Mouse (Mus musculus): ENCODE data around the gene Gnl1.
"Not testable (repeated sequence)": the region's sequence is repeated elsewhere in the genome, so short reads cannot be mapped to it uniquely, and the experiment has no call there.

The Gnl1 gene

DNA sequence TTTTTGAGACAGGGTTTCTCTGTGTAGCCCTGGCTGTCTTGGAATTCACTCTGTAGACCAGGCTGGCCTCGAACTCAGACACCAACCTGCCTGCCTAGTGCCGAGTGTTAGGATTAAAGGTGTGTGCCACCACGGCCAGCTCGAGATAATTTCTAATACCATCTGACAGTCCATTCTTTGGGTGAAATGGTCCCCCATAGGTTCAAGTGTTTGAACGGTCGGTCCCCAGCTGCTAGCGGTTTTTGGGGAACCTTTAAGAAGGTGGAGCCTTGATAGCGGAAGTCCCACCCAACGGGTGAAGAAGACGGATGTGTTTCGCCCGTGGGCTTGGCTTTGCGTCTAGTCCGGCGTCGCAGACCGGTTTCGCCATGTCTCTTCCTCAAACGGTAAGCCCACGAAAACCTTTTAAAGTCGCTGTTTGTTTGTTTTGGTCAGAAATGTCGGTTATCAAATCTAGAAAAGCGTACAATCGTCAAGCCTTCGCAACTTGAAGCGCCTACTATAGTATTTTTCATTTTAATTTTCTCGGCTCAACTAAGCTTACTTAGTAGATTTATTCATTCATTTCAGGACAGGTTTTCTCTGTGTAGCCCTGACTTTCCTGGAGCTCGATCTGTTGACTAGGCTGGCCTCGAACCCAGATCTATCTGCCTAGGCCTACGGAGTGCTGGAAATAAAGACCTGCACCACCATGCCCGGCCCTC is 14.7 kb downstream of the Gnl1 start:
- peak; percentile 90 to 91 for DNase-seq (ENCODE audit: low spot score in 2 of 2)

DNA sequence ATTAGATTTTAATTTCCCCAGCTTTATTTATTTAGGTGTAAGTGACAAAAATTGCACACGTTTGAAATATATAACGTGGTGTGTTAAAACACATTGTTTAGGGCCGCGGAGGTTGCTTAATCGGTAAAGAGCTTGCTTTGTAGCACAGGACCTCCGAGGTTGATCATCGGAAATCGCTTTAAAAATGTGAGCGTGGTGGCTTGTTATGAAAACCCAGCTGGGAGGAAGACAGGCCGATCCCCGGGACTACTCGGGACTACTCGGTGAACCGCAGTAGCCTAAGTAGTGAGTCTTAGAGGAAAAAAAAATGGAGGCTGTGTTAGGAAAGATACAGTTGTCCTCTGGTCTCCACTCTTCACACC is 15.2 kb downstream of the Gnl1 start:
- no peak for DNase-seq (ENCODE audit: low spot score in 2 of 2)

DNA sequence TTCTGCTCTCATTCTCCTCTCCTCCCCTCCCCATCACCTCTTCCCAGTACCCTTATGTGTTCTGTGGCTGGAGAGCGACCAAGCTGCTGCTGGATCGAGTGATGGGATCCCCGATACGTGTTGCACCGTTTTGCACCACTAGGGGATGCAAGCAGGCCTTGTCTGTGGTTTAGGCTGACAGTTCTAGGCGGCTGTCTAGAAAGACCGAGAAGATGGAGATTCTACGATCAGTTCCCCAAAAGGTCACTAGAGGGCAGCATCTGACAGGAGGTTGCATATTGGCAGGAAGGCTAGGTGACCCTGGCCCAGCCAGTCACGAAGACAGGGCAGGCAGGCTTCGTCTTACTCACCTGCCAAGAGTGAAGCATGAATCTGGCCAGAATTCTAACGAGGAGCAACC is 17.3 kb downstream of the Gnl1 start:
- peak; percentile 93 to 95 for DNase-seq (ENCODE audit: low spot score in 2 of 2)

DNA sequence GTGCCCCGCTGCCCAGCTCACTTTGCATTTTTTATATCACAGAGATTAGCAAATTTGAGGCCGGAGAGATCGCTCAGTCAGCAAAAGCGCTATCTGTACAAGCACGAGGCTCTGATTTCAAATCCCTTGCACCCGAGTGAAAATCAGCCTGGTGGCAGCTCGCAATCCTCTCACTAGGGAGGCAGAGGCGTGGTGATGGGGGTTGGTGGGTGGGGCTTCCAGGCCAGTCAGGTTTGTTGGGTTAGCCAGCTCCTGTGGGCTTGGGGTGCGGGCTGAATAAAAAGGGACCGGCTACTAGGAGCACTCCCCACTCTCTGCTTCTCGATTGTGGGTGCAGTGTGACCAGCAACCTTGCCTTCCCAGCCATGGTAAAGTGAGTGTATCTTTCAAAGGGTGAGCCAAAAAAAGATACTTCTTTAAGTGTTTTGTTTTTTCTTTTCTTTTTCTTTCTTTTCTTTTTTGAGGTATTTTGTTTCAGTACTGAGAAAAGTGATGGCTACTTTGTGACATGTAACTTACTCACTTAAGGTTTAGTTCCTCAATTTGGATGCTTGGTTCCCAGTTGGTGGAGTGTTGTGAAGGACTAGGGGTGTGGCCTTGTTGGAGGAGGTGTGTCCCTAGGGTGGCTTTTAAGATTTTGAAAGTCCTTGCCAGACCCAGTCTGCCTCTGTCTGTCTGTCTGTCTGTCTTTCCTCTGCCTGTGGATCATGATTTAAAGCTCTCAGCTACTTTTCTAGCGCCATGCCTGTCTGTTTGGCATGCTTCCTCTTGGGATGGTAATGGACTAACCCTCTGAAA is 18.3 kb downstream of the Gnl1 start:
- no peak for DNase-seq (ENCODE audit: low spot score in 2 of 2)

DNA sequence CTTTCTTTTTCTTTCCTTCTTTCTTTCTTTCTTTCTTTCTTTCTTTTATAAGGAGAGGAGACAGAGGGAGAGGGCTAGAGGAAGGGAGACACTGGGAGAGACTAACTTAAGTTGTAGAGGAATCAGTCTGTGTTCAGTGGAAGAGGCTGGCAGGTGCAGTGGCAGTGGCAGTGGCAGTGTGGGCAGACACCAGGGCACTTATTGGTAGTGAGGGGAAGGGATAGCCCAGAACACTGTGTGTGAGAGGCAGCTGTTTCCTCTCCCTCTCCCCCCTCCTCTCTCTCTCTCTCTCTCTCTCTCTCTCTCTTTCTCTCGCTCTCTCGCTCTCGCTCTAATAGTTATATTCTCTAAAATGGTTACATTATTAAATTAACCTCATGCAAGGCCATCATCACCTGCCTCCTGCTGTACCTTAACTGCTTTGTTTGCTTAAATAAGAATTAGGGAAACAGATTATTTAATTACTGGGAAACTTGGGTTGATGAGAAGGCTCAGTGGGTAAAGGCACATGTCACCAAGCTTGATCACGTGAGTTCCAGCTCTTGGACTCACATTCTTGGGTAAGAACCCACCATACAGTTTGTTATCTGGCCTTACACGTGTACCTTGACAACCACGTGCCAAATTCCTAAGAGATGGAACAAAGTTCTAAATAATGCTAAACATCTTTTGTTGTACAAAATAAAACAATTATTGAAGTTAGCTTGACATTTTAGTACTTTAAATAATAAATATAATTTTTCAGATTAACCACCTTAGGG is 19.1 kb downstream of the Gnl1 start:
- no peak for DNase-seq (ENCODE audit: low spot score in 2 of 2)

DNA sequence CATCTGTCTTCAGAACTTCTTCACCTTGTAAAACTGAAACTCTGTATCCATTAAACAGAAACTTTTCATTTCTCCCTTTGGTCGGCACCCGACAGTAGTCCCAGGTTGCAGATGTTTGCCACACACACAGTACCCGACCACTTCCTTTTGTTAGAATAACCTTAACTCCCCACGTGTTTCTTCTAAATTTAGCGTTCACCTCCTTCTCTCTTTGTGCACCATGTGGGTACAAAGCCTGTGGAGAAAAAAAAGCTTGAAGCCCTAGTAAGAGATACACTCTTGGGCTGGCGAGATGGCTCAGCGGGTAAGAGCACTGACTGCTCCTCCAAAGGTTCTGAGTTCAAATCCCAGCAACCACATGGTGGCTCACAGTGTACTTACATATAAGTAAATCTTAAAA is 19.7 kb downstream of the Gnl1 start:
- DNase-seq (ENCODE audit: low spot score in 2 of 2): no peak

DNA sequence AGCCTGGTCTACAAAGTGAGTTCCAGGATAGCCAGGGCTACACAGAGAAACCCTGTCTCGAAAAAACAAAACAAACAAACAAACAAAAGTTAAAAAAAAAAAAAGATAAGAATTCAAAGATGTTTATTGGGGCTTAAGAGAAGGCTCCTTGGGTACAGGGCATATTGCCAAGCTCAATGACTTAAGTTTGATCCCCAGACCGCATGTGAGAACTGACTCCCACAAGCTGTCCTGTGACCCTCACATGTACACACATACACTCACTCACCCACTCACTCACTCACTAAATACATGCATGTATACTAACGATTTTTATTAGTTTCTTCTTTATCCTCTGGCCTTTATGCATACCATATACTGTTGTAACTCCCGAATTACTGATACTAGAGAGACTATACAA is 20.7 kb downstream of the Gnl1 start:
- no peak for DNase-seq (ENCODE audit: low spot score in 2 of 2)

DNA sequence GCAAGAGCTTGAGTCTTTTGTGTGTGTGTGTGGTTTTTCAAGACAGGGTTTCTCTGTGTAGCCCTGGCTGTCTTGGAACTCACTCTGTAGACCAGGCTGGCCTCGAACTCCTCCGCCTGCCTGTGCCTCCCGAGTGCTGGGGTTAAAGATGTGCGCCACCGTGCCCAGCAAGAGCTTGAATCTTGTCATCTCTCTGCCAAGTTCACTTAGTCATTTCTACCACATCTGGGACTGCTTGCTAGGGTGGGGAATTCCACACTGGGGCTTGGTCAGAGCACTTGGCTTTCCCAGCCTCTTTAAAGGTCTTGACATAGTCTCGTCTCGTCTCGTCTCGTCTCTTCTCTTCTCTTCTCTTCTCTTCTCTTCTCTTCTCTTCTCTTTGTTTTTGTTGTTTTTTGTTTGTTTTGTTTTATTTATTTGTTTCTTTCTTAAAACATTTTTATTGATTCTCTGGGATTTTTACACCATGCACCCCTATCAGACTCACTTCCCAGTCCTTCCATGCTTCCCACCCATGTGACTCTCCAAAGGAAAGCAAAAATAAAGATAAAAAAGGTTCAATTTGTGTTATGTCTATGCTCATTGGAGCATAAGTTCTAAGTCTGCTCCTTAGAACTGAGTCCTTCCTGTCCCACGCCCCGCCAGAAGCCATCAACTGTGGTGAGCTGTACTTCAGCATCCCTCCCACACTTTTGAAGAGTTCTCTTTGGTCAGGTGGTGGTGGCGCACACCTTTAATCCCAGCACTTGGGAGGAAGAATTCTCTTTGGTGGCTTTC is 21.7 kb downstream of the Gnl1 start:
- no peak for DNase-seq (ENCODE audit: low spot score in 2 of 2)

DNA sequence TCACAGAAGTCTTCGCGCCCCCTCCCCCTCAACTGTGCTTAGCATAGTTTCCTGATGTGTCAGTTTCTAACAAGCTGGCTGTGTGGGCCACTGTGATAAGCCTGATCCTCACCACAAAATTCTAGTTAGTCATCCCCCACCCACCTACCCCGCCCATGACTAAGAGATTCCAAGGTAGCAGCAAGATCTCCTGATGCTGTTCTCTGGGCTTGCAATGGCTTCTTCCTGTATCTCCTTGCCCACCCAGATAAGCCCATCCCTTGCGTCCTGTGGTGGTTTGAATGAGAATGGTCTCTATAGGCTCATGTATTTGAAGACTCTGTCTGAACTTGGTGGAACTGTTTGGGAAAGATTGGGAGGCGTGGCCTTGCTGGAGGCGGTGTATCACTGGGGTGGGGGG is 22.3 kb downstream of the Gnl1 start:
- DNase-seq (ENCODE audit: low spot score in 2 of 2): no peak

DNA sequence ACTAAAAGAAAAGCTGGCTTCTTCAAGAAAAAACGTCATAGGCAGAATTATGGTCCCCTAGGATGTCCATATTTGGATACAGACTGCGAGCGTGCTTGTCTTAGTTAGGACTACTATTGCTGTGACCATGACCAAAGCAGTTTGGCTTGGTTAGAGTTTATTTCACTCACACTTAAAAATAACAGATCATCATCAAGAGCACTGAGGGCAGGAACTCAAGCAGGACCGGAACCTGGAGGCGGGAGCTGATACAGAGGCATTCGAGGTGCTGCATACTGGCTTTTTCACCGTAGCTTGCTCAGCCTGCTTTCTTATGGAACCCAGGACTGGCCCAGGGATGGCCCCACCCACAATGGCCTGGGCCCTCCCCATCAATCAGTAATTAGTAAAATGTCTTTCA is 23.7 kb downstream of the Gnl1 start:
- no peak for DNase-seq (ENCODE audit: low spot score in 2 of 2)

DNA sequence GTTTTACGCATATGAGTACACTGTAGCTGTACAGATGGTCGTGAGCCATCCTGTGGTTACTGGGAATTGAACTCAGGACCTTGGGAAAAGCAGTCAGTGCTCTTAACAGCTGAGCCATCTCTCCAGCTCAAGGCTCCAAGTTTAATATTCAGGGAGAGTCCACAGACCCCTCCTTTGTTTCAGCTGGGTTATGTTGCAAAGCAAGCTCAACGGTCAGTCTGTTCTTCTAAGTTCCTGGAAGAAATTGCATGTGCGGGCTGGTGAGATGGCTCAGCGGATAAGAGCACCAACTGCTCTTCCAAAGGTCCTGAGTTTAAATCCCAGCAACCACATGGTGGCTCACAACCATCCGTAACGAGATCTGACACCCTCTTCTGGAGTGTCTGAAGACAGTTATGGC is 24.8 kb downstream of the Gnl1 start:
- DNase-seq (ENCODE audit: low spot score in 2 of 2): not testable (repeated sequence)

DNA sequence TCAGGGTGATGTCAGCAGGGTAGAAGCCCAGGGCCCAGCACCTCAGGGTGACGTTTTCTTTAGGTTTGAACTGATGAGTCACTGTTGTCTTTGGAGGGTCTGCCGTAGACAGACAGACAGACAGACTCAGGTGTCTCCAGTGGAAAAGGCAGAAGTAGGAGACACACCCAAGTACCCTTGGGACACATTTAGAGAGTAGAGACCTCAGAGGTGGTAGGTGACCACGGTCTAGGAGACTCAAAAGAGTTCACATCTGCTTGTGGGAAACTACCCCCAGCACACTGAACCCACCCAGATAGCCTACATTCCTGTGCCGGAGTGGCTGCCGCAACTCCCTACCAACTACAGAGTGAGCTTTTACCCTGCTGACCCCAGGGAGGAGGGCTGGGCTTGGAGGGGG is 35.3 kb downstream of the Gnl1 start:
- no peak for DNase-seq (ENCODE audit: low spot score in 2 of 2)

DNA sequence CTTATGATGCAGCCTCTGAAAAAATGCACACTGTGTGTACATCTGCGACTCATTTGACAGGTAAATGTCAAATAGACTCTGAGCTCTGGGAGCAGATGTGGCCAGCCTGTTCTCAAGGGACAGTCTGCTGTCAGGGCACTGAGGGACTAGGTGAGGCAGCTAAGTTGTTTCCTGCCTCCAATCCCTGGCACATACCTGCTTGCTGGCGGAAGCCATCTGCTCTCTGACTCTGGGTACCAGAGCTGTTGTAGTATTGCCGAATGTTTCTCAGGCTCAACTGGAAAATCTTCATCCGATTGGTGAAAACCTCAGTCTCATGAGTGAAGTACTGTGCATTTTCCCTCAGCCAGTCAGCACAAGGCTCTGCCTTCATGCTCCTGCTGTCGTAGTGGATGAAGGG is 37.4 kb downstream of the Gnl1 start:
- no peak for DNase-seq (ENCODE audit: low spot score in 2 of 2)

DNA sequence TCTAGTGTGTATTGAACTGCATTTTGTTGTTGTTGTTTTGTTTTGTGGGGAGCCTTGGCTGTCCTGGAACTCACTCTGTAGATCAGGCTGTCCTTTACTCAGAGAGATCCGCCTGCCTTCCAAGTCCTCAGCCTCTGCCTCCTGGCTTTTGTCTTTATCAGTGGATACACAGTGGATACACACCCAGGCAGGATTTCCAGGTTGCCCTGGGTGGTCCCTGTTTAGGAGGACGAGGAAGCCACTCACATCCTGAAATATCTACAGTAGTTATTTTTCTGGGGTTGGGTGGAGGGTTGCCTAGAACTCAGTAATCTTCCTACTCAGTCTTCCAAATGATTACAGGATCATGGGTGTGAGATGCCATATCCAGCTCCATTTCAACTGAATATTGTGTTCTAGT is 39.3 kb downstream of the Gnl1 start:
- no peak for DNase-seq (ENCODE audit: low spot score in 2 of 2)

DNA sequence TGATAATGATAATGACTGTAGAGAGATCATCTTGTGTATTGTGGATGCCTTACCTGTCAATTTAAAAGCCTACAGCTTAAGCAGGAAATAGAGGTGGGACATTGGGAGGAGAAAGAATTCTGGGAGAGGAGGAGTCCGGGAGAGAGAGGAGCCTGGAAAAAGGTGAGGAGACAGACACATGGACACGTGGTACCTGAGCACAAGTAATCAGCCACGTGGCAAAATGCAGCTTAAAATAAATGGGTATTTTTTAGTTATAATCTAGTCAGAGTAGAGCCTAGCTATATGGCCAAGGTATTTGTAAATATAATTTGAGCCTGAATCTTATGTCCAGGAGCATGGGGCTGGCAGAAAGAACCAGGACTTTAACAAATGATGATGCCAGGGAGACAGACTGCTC is 39.9 kb downstream of the Gnl1 start:
- DNase-seq (ENCODE audit: low spot score in 2 of 2): no peak

DNA sequence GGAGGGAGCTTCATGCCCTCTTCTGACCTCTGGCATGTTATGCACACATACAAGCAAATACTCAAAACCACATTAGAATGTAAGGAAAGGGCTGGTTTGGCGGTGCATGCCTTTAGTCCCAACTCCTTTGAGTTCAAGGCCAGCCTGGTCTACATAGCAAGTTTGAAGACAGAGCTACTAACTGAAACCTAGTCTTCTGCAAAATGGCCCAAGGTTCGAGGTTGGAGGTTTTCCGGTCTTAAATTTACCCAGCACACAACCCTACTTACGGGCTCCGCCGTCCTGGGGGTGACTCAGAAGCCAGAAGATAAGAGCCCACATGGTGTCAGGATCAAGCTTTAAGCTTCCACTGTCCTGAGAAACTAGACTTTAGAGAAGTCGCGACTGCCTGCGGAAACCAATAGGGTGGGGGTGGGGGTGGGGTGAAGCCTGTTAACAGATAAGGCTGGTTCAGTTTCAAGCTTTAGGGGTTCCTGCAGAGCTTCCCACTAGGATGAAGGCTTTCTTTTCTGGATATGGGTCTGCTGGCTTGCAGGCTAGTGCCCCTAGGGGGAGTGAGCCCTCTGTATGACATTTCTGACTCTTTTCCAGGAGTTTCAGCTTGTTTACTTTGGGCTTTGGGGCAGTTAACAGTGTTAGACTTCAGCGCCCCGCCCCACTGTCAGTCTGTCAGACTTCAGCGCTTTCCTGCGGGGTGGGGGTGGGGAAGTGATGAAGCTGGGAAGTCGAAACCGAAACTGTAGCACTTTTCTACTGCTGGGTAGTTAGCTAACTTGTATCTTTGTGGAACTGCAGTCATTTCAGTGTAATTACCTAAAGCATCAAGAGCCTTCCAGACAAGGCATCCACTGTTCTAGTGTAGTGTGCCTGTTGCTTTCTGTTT is 40.8 kb downstream of the Gnl1 start, which contains the start of gene H2-T24:
H2-T24 (minus strand) TSS at position 370 of the 883 bp plus-strand sequence.
- peak in 1 of 2 experiments; percentile 42 for DNase-seq (ENCODE audit: low spot score in 2 of 2)

DNA sequence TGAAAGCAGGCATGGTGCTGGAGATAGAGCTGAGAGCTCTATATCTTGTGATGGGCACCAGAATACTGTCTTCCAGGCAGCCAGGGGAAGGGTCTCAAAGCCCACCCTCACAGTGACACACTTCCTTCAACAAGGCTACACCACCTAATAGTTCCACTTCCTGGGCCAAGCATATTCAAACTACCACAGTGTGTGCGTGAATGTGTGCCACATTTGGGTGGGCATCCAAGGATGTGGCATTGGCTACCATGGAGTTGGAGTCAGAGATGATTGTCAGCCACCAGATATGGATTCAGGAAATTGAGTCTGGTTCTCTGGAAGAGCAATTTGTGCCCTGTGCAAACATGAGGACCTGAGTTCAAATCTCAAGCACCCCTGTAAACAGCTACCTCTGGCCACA is 41.7 kb downstream of the Gnl1 start:
- DNase-seq (ENCODE audit: low spot score in 2 of 2): no peak

DNA sequence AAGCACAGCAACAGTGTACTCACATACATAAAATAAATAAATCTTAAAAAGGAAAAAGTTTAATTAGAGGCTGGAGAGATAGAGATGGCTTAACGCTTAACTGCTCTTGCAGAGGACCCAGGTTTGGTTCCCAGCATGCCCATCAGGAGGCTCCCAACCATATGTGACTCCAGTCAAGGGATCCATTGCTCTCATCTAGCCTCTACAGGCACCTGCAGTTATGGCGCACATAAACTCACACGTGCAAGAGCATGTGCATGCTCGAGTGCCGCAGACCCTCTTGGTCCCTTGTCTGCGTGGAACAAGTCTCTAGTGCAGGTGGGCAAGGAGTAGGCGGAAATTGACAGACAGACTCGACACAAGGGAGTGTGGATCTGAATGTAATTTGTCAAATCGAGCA is 42.4 kb downstream of the Gnl1 start:
- DNase-seq (ENCODE audit: low spot score in 2 of 2): no peak

DNA sequence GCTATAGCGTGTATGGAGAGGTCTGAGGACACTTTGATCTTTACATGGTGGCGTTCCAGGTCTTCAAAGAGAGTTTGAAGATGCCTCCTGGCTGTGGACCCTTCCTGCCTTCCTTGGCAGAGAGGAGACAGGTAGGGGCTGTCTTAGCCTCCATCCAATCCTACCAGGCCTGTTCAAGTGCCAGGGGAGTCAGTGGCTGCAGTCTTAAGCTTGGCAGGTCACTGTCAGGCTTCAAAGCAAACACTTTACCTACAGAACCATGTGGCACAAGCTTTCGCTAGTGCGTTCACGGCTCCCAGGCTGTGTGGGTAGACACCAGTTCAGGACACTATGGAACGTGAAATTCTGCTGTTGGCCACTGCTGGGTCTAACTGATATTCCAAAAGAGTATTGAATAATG is 43.3 kb downstream of the Gnl1 start:
- DNase-seq (ENCODE audit: low spot score in 2 of 2): no peak

DNA sequence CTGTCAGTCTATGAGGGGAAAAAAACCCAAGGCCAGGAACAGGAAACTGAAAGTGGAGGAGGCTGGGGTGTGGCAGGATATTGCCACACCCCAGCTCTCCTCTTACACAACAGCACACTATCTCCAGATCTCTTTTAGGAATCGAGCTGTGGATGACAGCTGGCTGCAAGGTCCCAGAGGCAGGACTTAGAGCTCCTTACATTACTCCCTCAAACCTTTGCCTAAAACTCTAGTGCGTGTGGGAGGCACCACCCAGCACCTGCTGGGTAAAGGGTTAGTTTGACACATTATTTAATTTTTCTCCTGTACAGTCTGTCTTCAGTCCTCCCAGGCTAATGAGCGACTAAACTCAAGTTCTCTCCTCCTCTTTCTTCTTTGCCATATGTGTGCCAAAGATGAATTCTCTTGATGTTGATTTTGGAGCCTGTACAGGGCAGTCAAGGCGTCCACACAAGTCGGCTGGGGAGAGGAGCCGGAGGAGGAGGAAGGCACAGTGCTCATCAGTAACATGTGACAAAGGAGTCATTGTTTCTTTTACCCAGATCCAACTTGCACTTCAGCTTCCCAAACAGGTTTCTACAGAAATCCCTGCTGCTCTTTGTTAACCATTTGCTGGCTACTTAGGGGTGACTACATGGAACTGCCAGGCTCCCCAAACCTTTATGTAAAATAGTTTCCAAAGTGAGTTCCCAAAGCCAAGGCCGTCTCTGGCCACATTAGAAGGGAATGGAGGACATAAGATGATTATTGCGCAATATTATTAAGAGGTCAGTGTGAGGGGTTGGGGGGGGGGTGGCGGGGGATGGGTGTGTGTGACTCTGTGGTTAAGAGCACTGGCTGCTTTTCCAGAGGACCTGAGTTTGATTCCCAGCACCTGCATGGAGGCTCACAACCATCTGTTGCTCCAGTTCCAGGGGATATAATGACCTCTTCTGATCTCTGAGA is 44.3 kb downstream of the Gnl1 start:
- no peak for DNase-seq (ENCODE audit: low spot score in 2 of 2)

All from right cerebral cortex, postnatal 10 days (tissue).